Mouse (Mus musculus) midbrain, embryonic 13.5 days (tissue): ENCODE measurements at regions not wholly inside any gene's neighbourhood (a gene's known extent, or its start where the extent isn't known, plus 50 kb on each side); places are given as distances from the start of the nearest gene placed in this dataset.
"Not testable (repeated sequence)": the region's sequence is repeated elsewhere in the genome, so short reads cannot be mapped to it uniquely, and the experiment has no call there.

Source experiments
- ATAC-seq: fragments of 200-750 bp; cut with Nextera tagmentation; 2 replicates; pipeline ENCODE4 v1.8.0; 2017; ENCODE audit warnings: mild to moderate bottlenecking, moderate TSS enrichment, moderate library complexity
- H3K27ac ChIP-seq: fragments of 300-500 bp; sonication (generic); 2 replicates; pipeline ENCODE4 v1.5.1; 2015; ENCODE audit warnings: inconsistent platforms, mild to moderate bottlenecking, moderate library complexity
- H3K27me3 ChIP-seq: fragments of 300-500 bp; sonication (generic); 2 replicates; pipeline ENCODE4 v1.6.1; 2015; ENCODE audit warnings: mild to moderate bottlenecking, inconsistent platforms
- H3K36me3 ChIP-seq: fragments of 300-500 bp; sonication (generic); 2 replicates; pipeline ENCODE4 v1.6.1; 2015; ENCODE audit warnings: mild to moderate bottlenecking, inconsistent platforms
- H3K4me1 ChIP-seq: fragments of 300-500 bp; sonication (generic); replicated peaks from 2 replicates; pipeline ENCODE4 v1.6.1; 2015; ENCODE audit warnings: inconsistent platforms
- H3K4me2 ChIP-seq: fragments of 300-500 bp; sonication (generic); replicated peaks from 2 replicates; pipeline ENCODE4 v1.6.1; 2015; ENCODE audit warnings: moderate library complexity, mild to moderate bottlenecking, inconsistent platforms
- H3K4me3 ChIP-seq: fragments of 300-500 bp; sonication (generic); replicated peaks from 2 replicates; pipeline ENCODE4 v1.5.1; 2015; ENCODE audit warnings: mild to moderate bottlenecking, inconsistent platforms
- H3K9ac ChIP-seq: fragments of 300-500 bp; sonication (generic); replicated peaks from 2 replicates; pipeline ENCODE4 v1.6.1; 2015; ENCODE audit warnings: mild to moderate bottlenecking, inconsistent platforms
- H3K9me3 ChIP-seq: fragments of 300-500 bp; sonication (generic); 2 replicates; pipeline ENCODE4 v1.6.1; 2016; ENCODE audit warnings: mild to moderate bottlenecking, inconsistent platforms
- WGBS: fragments of 180-500 bp; shearing (Covaris S2); methylation state at CpG from one replicate; pipeline ENCODE4 v1.1.7; 2015; 5-methylcytosine and 5-hydroxymethylcytosine counted together

DNA sequence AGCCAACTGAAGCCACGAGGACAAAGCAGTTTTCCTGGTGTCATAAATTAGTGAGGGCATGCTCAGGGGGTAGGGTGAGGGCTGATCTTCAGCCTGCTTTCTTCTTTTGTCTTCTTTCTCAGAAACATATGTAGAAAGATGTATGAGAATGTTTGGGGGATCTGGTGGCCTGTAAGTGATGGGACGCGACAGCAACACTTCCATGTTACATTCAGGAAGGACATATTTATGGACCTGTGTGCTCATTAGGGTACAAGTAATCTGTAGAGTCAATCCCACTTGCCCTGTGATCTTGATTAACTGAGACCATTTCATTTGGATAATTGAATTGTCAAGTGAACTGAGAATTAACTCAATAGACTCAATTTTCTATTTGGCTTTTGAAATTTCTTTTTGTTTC lies 486.1 kb upstream of the Fam160b2 start:
- Histone ChIP-seq H3K9me3 (no peaks in the 10 kb centered on the region), H3K4me2 (no peak overlapping the region), H3K4me1 (no peaks in the 10 kb centered on the region), H3K36me3 (no peaks in the 10 kb centered on the region), H3K27ac (no peak overlapping the region), H3K27me3 (no peaks in the 10 kb centered on the region), H3K4me3 (no peak overlapping the region), H3K9ac (no peak overlapping the region)
- ATAC-seq: no peak
- WGBS: 87% methylated on average over 3 of the region's 3 CpGs

DNA sequence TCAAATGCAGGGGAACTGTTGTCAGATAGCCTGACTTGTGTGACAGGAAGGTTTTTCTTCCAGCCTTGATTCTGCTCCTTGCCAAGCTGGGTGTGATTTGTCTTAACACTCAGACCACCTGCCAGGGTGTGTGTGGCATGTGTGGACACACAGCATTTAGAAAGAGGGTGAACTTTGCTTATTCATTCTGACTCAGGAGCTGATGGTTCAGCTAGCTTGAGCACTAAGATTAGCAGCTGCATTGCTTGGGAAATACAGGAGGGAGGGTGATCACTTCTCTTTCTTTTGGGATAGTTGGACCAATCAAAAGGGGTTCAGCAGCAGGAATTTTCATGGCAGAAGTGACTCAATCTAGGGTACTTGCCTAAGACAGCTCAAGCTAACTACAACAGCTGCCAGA lies 482.7 kb upstream of the Fam160b2 start:
- Histone ChIP-seq H3K27me3 (no peaks in the 10 kb centered on the region), H3K9me3 (no peaks in the 10 kb centered on the region), H3K4me1 (no peaks in the 10 kb centered on the region), H3K36me3 (no peaks in the 10 kb centered on the region), H3K27ac (no peak overlapping the region), H3K9ac (no peak overlapping the region), H3K4me2 (no peak overlapping the region), H3K4me3 (no peak overlapping the region)
- no peak for ATAC-seq

DNA sequence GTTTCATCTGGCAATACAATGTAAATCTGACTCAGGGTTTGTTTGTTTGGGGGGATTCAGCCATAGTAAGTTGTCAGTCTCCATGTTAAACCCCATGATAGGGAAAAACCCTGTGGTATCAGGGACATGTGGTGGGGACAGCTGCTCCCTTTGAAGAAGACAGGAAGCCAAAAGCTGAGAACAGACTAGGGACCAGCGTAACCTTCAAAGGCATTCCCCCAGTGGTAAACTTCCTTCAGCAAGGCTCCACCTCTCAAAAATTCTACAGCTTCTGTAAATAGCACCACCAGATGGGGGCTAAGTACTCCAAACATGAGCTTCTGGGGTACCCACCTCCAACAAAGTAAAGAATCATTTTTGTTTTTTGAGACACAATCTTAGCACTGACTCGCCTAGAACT lies 476.0 kb upstream of the Fam160b2 start:
- Histone ChIP-seq H3K27me3 (no peaks in the 10 kb centered on the region), H3K4me1 (no peaks in the 10 kb centered on the region), H3K4me3 (no peak overlapping the region), H3K27ac (no peak overlapping the region), H3K36me3 (no peaks in the 10 kb centered on the region), H3K9ac (no peak overlapping the region), H3K4me2 (no peak overlapping the region), H3K9me3 (no peaks in the 10 kb centered on the region; the same call in 1 of the 2 replicates)
- no peak for ATAC-seq
- WGBS: 93% methylated on average over 2 of the region's 2 CpGs

DNA sequence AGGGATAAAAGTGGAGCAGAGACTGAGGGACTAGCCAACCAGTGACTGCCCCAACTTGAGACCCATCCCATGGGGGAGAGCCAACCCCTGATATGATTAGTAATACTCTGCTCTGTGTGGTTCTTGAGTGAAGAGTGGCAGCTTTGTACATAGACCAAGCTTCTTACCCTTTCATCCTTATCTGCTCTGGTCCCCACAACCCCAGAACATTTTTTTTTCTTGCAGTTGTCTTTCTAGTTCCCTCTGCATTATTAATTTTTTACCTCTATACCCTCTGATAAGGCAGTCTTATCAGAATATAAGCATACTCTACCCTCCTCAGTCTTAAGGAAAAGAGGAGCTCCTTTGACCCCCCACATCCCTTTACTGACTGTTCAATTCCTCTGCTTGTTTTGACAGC lies 474.4 kb upstream of the Fam160b2 start:
- Histone ChIP-seq H3K9me3 (no peaks in the 10 kb centered on the region; the same call in 1 of the 2 replicates), H3K36me3 (no peaks in the 10 kb centered on the region), H3K4me2 (no peak overlapping the region), H3K4me1 (no peaks in the 10 kb centered on the region), H3K9ac (no peak overlapping the region), H3K27ac (no peak overlapping the region), H3K4me3 (no peak overlapping the region), H3K27me3 (no peaks in the 10 kb centered on the region)
- no peak for ATAC-seq

DNA sequence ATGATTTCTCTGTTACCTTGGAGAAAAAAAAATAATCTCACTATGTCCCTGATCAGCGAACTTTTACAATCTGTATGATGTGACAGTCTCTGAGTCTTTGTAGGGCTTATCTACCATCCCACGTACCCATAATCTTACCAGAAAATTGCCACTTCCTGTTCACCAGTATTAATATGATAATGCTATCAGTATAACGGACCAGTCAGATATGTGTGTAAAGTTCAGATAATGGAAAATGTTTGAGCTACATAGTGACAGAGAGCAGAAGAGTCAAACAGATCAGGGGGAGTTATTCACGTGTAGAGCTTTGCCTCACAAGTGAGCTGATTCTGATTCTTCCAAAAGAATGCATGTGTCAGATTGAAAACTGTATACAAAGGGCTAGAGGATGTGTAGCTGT lies 466.0 kb upstream of the Fam160b2 start:
- ATAC-seq: no peak
- H3K4me3 ChIP-seq: no peak overlapping the region
- no peaks in the 10 kb centered on the region for H3K36me3 ChIP-seq
- no peaks in the 10 kb centered on the region for H3K27me3 ChIP-seq
- WGBS: 78% methylated on average over 4 of the region's 4 CpGs
- no peak overlapping the region for H3K9ac ChIP-seq
- no peak overlapping the region for H3K4me2 ChIP-seq
- no peak overlapping the region for H3K27ac ChIP-seq
- no peaks in the 10 kb centered on the region for H3K4me1 ChIP-seq
- H3K9me3 ChIP-seq: no peaks in the 10 kb centered on the region

DNA sequence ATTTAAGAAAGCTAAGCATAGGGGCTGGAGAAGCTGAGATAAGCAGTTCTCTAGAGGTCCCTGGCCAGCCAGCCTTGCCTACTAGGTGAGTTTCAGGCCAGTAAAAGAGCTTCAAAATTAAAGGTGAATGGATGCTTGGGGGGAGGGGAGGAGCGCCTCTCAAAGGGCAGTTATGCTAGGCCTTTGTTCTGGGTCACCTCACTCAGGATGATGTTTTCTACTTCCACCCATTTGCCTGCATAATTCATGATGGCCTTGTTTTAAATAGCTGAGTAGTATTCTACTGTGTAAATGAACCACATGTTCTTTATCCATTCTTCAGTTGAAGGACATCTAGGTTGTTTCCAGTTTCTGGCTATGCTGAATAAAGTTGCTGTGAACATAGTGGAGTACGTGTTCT lies 457.0 kb upstream of the Fam160b2 start:
- 91% methylated on average over 2 of the region's 2 CpGs for WGBS
- no peaks in the 10 kb centered on the region for H3K36me3 ChIP-seq
- no peak for ATAC-seq

DNA sequence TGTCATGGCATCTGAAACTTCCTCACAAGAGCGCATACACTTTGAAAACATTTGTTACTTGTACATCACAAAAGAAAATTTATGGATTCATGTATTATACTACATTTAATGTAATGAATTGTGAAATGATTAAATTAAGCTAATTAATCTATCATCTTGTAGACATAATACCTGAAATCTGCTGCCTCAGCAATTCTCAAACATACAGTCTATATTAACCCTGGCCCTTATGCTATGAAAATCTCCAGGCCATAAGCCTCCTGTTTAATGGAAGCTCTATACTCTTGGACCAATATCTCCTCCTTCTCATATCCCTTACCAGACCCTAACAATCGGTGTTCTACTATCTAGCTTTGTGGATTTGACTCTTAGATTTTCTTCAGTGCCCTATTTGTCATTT lies 455.8 kb upstream of the Fam160b2 start:
- Histone ChIP-seq H3K4me2 (no peak overlapping the region), H3K36me3 (no peaks in the 10 kb centered on the region), H3K4me1 (no peaks in the 10 kb centered on the region), H3K27ac (no peak overlapping the region), H3K9me3 (no peaks in the 10 kb centered on the region), H3K9ac (no peak overlapping the region), H3K27me3 (no peaks in the 10 kb centered on the region), H3K4me3 (no peak overlapping the region)
- ATAC-seq: no peak
- 97% methylated on average over 2 of the region's 2 CpGs for WGBS

More for the DNA sequence above, 457.0 kb upstream of the Fam160b2 start:
- H3K27ac ChIP-seq: no peak overlapping the region
- H3K9me3 ChIP-seq: no peaks in the 10 kb centered on the region
- no peak overlapping the region for H3K4me2 ChIP-seq
- no peak overlapping the region for H3K9ac ChIP-seq
- H3K27me3 ChIP-seq: no peaks in the 10 kb centered on the region
- no peaks in the 10 kb centered on the region for H3K4me1 ChIP-seq
- no peak overlapping the region for H3K4me3 ChIP-seq

DNA sequence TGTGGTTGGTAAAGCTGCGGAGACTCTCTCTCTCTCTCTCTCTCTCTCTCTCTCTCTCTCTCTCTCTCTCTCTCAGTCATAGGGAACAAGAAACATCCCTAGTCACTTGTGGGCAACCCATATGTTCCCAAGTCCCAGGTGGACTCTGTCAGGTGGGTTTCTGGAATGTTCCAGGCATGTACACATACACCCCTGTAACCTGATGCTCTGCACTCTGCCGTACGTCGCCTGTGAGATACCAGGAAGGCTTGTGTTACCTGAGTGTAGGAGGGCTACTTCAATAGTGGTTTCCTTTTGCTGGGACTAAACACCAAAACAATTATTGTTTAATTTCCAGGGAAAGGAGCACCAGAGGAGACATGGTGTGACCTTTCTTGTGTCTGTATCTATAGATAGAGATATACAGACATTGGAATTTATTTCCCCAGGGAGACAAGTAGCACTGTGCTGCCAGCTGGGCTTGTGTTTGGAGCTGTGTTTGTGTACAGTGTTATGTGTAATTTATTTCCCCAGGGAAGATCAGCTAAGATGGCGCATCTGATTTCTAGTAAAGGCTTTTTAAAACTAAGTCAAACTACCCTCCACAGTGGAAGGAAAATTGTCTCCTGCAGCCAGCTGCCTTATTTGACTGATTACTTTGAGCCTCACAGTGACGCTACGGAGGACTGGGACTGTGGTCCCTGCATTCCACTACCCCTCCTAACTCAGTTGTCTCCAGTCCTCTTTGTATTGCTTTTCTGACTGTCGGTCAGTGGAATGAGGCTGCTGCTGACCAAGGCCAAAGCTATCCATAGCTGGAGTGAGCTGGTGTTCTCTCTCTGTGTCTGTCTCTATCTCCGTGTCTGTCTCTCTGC lies 454.4 kb upstream of the Fam160b2 start:
- Histone ChIP-seq H3K9me3 (no peaks in the 10 kb centered on the region), H3K9ac (no peak overlapping the region), H3K27me3 (no peaks in the 10 kb centered on the region), H3K4me2 (no peak overlapping the region), H3K4me3 (no peak overlapping the region), H3K36me3 (no peaks in the 10 kb centered on the region), H3K4me1 (no peaks in the 10 kb centered on the region), H3K27ac (no peak overlapping the region)
- peak; percentile 45; the same call in 1 of the 2 replicates for ATAC-seq
- 75% methylated on average over 9 of the region's 9 CpGs for WGBS

DNA sequence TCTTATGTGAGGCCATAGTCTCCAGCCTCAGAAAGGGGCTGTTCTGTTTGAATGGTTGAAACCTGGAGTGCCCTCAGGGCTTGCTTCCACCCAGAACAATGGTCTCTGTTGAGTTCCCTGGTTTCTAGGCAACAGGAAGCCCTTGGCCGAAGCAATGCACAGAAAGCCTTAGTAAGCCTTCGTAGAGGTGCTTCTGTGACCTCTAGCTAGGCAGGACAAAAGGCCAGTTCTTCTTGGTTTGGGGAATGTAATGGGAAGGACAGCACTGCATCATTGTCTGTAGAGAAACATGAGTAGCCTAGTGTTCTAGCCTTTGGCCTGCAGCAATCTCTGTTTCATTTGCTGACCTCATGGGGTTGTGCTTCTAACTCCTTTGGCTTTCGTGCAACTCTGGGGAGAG lies 447.5 kb upstream of the Fam160b2 start:
- H3K9ac ChIP-seq: no peak overlapping the region
- H3K4me3 ChIP-seq: no peak overlapping the region
- H3K27me3 ChIP-seq: no peaks in the 10 kb centered on the region
- no peak overlapping the region for H3K27ac ChIP-seq
- ATAC-seq: no peak
- 13% methylated on average over 3 of the region's 3 CpGs for WGBS
- no peaks in the 10 kb centered on the region for H3K9me3 ChIP-seq
- no peaks in the 10 kb centered on the region for H3K36me3 ChIP-seq
- H3K4me1 ChIP-seq: no peaks in the 10 kb centered on the region
- no peak overlapping the region for H3K4me2 ChIP-seq

DNA sequence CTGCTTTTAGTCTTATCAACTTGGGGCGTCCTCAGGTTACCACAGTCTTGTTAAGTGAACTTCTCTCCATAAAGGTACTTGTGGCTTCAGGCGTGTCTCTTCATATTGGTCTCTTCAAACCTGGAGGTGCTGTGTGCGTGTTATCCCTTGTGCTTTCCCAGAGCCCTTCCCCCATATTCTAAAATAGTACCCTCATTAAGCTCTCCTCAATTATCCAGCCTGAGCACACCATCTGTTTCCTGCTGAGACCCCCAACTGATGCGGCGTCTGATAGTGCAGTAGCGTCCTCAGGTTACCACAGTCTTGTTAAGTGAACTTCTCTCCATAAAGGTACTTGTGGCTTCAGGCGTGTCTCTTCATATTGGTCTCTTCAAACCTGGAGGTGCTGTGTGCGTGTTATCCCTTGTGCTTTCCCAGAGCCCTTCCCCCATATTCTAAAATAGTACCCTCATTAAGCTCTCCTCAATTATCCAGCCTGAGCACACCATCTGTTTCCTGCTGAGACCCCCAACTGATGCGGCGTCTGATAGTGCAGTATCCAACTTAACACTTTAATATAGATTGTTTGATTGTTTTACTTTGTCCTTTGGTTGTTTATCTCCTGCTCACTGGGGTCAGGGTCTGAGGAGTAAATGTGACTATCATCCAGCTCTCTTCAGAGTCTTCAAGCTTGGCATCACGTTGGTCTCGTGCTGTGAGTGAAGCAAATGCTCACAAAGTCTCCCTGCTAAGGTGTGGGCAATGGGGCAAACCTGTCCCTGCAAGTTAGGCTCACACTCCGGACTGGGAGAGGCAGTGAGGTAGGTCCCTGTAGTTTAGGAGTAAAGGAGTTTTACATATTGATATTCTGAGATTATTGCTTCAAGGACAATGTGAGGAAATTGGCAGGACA lies 444.5 kb upstream of the Fam160b2 start:
- not testable (repeated sequence) for H3K27ac ChIP-seq, H3K4me3 ChIP-seq, H3K9me3 ChIP-seq, H3K27me3 ChIP-seq, H3K36me3 ChIP-seq, H3K9ac ChIP-seq, H3K4me1 ChIP-seq, ATAC-seq, H3K4me2 ChIP-seq
- WGBS: 58% methylated on average over 11 of the region's 13 CpGs

DNA sequence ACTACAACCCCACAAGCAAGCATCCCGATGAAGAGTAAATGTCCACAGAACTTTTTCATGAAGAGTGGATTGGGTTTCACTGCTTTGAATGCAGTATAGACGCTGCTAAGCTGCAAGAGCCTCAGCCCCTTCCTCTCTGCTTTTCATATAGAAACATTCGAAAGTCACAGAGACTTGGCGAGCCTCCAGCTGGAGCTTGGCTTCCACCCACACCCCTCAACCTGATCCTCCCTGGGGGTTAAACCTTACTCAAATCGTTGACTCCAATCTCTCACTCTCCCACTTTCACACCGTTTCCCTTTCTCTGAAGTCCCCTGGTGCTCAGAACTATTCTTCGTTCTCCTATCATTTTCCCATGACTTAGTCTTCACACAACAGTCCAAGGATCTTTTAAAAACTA lies 437.0 kb upstream of the Fam160b2 start:
- Histone ChIP-seq H3K36me3 (no peaks in the 10 kb centered on the region), H3K27ac (no peak overlapping the region), H3K4me2 (no peak overlapping the region), H3K27me3 (no peaks in the 10 kb centered on the region), H3K9ac (no peak overlapping the region), H3K9me3 (no peaks in the 10 kb centered on the region), H3K4me1 (no peaks in the 10 kb centered on the region), H3K4me3 (no peak overlapping the region)
- 78% methylated on average over 7 of the region's 7 CpGs for WGBS
- ATAC-seq: no peak

DNA sequence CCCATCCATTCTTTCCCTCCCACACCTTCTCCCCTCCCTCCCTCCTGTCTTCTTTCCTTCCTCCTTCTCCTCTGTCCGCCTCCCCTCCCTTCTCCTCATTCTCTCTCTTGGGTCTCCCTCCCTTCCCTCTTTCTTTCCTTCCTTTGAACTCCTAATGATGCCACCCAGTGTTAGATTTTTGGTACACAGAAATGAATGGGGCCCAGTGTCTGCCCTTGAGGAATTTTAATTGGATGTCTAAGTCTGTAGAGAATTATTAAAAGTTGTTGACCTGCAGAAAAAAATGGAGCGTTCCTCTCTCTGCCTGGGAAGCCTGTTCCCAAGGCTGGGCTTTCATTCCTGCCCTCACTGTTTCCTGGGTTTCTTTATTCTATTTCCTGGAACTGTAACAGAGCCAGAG lies 434.0 kb upstream of the Fam160b2 start:
- Histone ChIP-seq H3K9me3 (no peaks in the 10 kb centered on the region), H3K27ac (no peak overlapping the region), H3K27me3 (no peaks in the 10 kb centered on the region), H3K36me3 (no peaks in the 10 kb centered on the region), H3K4me2 (no peak overlapping the region), H3K9ac (no peak overlapping the region), H3K4me3 (no peak overlapping the region), H3K4me1 (peaks cover 10% of the 10 kb centered on the region)
- 64% methylated on average over 2 of the region's 2 CpGs for WGBS
- no peak for ATAC-seq
